Comparison of ENCODE assay signal across 9 mouse cellular contexts in the genomic region with DNA sequence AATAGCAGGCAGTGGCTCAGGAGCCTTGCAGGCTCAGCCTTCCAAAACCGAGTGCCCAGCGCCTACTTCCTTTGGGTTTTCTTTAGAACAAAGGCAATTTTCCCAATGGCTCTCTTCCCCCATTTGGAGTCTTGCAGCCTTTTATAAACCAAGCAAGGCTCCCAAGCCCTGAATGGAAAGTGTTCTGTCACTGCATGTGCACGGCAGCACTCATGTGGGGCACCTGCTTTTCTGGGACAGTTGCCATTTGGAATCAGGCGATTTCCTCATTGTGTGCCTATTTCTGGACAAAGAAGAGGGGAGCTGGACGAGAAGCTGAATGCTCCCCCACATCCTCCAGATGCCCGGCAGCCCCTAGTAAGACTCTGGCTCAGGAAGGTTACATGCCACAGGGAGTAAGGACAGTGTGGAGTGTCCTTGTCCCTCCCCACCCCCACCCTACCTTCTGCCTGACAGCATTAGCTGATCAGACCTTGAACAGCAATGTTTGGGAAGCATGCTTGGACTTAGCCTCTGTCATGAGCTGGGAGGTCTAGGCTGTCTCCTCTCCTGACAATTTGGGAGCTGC. TPM values are rescaled to one million over a fixed set of nuclear protein-coding genes. Genes with fewer than 3 reads are reported as not detected.
DNase-seq lines count a peak whose midpoint lies in the region; TF ChIP-seq lines count a peak whose summit lies in the region.
"Had no signal": no experiment of that assay in that cellular context is flagged by ENCODE, and none has a peak within 500 bp of the region (broad histone marks: within the 10 kb centered on the region; RNA-seq: fewer than 3 reads in every experiment).

No protein-coding gene starts in this region.

- TF ChIP-seq POLR2A in bone marrow macrophage, adult 2 months (IDR thresholded peaks at IDR 0.05; ENCODE audit: borderline replicate concordance, low read depth, low read length), result no peak

- TF ChIP-seq CTCF in bone marrow macrophage, adult 2 months (IDR thresholded peaks at IDR 0.05; ENCODE audit: low read depth, low read length), result no peak

- H3K4me3 ChIP-seq in bone marrow macrophage, adult 2 months (ENCODE audit: insufficient read depth, low read length), result no peak overlapping the region

- H3K27ac ChIP-seq in bone marrow macrophage, adult 2 months (ENCODE audit: insufficient read depth, low read depth, low read length), result peak overlapping the region; percentile 49
- H3K27ac ChIP-seq: kidney, postnatal 0 days had no signal

- peak; percentile 11 for DNase-seq in adrenal gland, adult 2 months
- no peak for DNase-seq in adrenal gland, adult 18-20 months (ENCODE audit: low spot score in 2 of 2)
- DNase-seq in frontal cortex, postnatal 10 days (ENCODE audit: low spot score in 2 of 2), result peak; percentile 36 to 47
- DNase-seq in layer of hippocampus, adult 18-20 months (ENCODE audit: low spot score in 2 of 2), result peak; percentile 22 to 53
- peak; percentile 66 for DNase-seq in lung, postnatal 25 days (ENCODE audit: low spot score)
- no peak for DNase-seq in natural killer cell, adult 2 months (ENCODE audit: low spot score in 2 of 2)
- DNase-seq in yolk sac, embryonic 10.5 days (ENCODE audit: low spot score), result no peak

- H3K4me1 ChIP-seq in bone marrow macrophage, adult 2 months (ENCODE audit: control insufficient read depth, insufficient read depth, low read length), result peaks cover 77% of the 10 kb centered on the region

RNA-seq across cellular contexts. Expression of a gene that starts 43.6 kb away (rescaled TPM):
- total RNA-seq in adrenal gland, adult 2 months (2021), result 10 to 100 TPM in 1 of 2 experiments, 1 to 10 TPM in 1; 7.3 to 14.8 TPM
- 12.3 and 14.3 TPM in 2 replicates for polyA plus RNA-seq in adrenal gland, adult 2 months (2012; rRNA removed)
- total RNA-seq in adrenal gland, adult 18-20 months (2021), result 10 to 100 TPM in 1 of 2 experiments, 1 to 10 TPM in 1; 9.8 to 10.3 TPM
- 146 and 151 TPM in 2 replicates for polyA plus RNA-seq in bone marrow macrophage, adult 2 months (2012; ENCODE audit: insufficient read depth, insufficient read length, missing spikeins)
- total RNA-seq in layer of hippocampus, adult 18-20 months (2021), result 10 to 100 TPM; 25.2 to 28.2 TPM

Comparison
In these comparisons a context has a peak if more than half of its experiments do, and no peak if none do; other contexts are left out.
1. DNase-seq: peak in adrenal gland, adult 2 months (single experiment), frontal cortex, postnatal 10 days (2 of 2), layer of hippocampus, adult 18-20 months (2 of 2) and lung, postnatal 25 days (single experiment); none in adrenal gland, adult 18-20 months (0 of 2), natural killer cell, adult 2 months (0 of 2) and yolk sac, embryonic 10.5 days (single experiment).